Mouse (Mus musculus) Patski (cell line): ENCODE measurements around the gene B4galt7. TPM values are rescaled to one million over a fixed set of nuclear protein-coding genes. Genes with fewer than 3 reads are reported as not detected.
"Not testable (repeated sequence)": the region's sequence is repeated elsewhere in the genome, so short reads cannot be mapped to it uniquely, and the experiment has no call there.

ENCODE experiments used
- ATAC-seq: fragments of 100-300 bp; one replicate; pipeline ENCODE4 v1.8.0; 2021
- CTCF ChIA-PET: fragments of 350-600 bp; sonication (Branson Sonifier 250); formaldehyde crosslinking; loops from one replicate; lab custom pipeline; 2022; ENCODE audit warnings: inconsistent platforms; lab: Charles Lee
- POLR2A ChIA-PET: fragments of 350-600 bp; sonication (Branson Sonifier 250); formaldehyde crosslinking; loops from one replicate; lab custom pipeline; 2022; ENCODE audit warnings: antibody characterized with exemption, inconsistent platforms; lab: Charles Lee
- DNase-seq: peaks from one replicate; pipeline ENCODE4 v3.0.0-alpha.2; 2011; ENCODE audit warnings: low read depth, low spot score
- H3K27me3 ChIP-seq: fragments of 371-371 bp; one replicate; pipeline ENCODE4 v1.5.1; 2021
- CTCF ChIP-seq: fragments of 100-300 bp; IDR thresholded peaks from one replicate; pipeline ENCODE4 v1.5.1; 2021
- in situ Hi-C: fragments of 300-500 bp; cut with MboI; formaldehyde crosslinking; loops from 3 replicates; pipeline ENCODE4 v1.11.1; 2018; ENCODE audit warnings: low pct_unique_long_range_greater_than_20kb, mixed read lengths
- polyA plus RNA-seq: library from polyadenylated mRNA; unstranded; gene quantifications from one replicate; pipeline ENCODE4 v1.2.3, GENCODE M21; 2021

The B4galt7 gene
- polyA plus RNA-seq, 1 experiment from 2014 or later, result 26.2 TPM

DNA sequence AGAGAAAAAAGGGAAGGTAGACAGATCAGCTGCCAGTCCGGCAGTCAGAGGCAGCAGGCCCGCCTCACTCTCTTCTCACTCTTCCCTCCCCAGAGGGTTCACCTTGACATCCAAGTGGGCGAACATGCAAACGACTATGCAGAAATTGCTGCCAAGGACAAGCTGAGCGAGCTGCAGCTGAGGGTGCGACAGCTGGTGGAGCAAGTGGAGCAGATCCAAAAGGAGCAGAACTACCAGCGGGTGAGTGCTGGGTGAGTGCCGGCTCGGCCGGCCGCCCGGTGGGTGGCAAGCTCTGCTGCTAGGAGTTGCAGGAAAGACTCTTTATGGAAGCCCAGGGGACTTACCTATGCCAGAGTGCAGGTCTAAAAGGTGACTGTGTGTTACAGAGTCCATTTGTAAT, 4.3 kb upstream of the B4galt7 start:
- H3K27me3 ChIP-seq, result no peaks in the 10 kb centered on the region
- no peak for TF ChIP-seq CTCF
- ATAC-seq (no peak), DNase-seq (no peak)
- ChIA-PET CTCF (no interaction called here), POLR2A (no interaction called here)
- in situ Hi-C loops, result no loop called here

DNA sequence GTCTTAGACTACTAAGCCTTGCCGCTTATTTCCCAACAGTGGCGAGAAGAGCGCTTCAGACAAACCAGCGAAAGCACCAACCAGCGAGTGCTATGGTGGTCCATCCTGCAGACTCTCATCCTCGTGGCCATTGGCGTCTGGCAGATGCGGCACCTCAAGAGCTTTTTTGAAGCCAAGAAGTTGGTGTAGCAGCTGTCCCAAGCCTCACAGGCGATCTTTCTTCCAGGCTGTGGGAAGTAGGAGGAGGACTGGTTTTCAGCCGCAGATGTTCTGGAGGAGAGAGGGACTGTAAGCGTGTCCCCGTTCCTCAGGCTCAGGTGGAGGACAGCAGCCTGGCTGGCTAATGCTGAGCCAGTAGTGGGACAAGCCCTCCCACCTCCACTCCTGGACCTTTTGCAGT, 2.9 kb upstream of the B4galt7 start:
- no peaks in the 10 kb centered on the region for H3K27me3 ChIP-seq

DNA sequence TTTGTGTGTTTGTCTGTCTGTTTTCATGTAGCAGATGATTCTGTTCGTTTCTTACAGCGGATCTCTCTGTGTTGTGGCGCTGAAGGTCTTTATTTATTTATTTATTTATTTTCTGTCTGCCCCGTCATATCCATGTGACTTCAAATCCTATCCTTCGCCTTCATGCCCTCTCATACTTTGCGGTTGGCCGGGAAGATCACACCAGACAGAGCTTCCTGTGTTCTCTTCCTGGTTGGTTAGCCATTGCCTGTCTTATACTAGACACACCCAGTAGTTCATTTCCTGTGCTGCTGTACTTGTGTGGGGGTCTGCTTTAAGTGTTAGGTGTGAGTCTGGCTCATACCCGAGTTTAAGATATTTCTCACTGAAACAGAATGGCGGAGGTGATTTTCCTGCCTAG, 961 bp downstream of the B4galt7 start:
- DNase-seq (no peak), ATAC-seq (no peak)
- in situ Hi-C loops, result loop anchor here (5.0 kb wide), 1 partner anchor 37 kb away; the partner anchor contains the start of gene Ddx46
- TF ChIP-seq CTCF, result no peak
- ChIA-PET POLR2A (interaction anchor here (1.4 kb wide), 1 partner anchor 22 kb away, joined by 3 read pairs; no protein-coding TSS in a partner anchor), CTCF (interaction anchor here (1.2 to 1.8 kb wide), 4 partner anchors 12 to 126 kb away, joined by 3 to 6 read pairs (median 4); partner anchors contain the start of genes Ddx46 and Pcbd2)
- no peaks in the 10 kb centered on the region for H3K27me3 ChIP-seq

More for the DNA sequence above, 2.9 kb upstream of the B4galt7 start:
- POLR2A ChIA-PET, result no interaction called here
- in situ Hi-C loops, result no loop called here
- DNase-seq (no peak), ATAC-seq (no peak)
- CTCF ChIA-PET, result no interaction called here
- no peak for TF ChIP-seq CTCF

DNA sequence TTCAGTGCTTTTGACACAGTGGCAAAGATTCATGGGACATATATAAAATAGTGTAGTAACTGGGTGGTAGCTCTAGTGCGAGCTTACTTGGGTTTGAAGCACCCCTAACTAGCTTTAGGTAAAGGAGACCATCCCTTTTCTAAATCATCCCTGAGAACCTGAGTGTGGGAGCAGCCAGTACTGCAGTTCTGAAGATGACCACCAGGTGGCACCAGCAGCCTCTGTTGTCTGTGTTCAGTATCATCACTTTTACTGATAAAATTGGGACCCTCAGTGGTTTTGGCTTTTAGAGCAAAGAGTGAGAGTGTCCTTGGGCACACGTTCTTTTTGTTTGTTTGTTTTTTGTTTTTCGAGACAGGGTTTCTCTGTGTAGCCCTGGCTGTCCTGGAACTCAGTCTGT, 1.9 kb downstream of the B4galt7 start:
- no peaks in the 10 kb centered on the region for H3K27me3 ChIP-seq

DNA sequence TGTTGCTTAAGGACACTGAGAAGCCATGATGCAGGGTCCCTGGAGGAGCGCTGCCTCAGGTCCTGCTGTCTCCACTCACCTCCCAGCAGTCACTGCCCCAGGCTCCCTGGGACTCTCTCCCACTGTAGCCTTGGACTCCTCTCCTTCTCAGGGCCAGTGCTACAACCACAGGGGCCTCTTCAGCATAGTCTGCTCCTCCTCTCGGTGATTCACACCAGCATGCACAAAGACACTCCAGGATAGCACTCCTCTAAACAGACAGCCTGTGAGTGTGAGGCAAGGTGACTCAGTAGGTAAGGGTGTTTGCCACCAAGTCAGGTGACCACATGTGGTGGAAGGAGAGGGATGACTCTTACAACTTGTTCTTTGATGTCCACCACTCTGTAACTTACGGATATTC, 4.9 kb downstream of the B4galt7 start:
- DNase-seq (no peak), ATAC-seq (no peak)
- in situ Hi-C loops, result loop anchor here (5.0 kb wide), 1 partner anchor 33 kb away; the partner anchor contains the start of gene Ddx46
- ChIA-PET POLR2A (no interaction called here), CTCF (no interaction called here)
- no peaks in the 10 kb centered on the region for H3K27me3 ChIP-seq
- TF ChIP-seq CTCF, result no peak

More for the DNA sequence above, 1.9 kb downstream of the B4galt7 start:
- ATAC-seq (no peak), DNase-seq (no peak)
- in situ Hi-C loops, result loop anchor here (5.0 kb wide), 1 partner anchor 36 kb away; the partner anchor contains the start of gene Ddx46
- ChIA-PET POLR2A (interaction anchor here (1.4 kb wide), 1 partner anchor 21 kb away, joined by 3 read pairs; no protein-coding TSS in a partner anchor), CTCF (interaction anchor here (0.6 to 1.8 kb wide), 7 partner anchors 9 to 125 kb away, joined by 3 to 6 read pairs (median 4); partner anchors contain the start of gene Pcbd2)
- TF ChIP-seq CTCF, result no peak

DNA sequence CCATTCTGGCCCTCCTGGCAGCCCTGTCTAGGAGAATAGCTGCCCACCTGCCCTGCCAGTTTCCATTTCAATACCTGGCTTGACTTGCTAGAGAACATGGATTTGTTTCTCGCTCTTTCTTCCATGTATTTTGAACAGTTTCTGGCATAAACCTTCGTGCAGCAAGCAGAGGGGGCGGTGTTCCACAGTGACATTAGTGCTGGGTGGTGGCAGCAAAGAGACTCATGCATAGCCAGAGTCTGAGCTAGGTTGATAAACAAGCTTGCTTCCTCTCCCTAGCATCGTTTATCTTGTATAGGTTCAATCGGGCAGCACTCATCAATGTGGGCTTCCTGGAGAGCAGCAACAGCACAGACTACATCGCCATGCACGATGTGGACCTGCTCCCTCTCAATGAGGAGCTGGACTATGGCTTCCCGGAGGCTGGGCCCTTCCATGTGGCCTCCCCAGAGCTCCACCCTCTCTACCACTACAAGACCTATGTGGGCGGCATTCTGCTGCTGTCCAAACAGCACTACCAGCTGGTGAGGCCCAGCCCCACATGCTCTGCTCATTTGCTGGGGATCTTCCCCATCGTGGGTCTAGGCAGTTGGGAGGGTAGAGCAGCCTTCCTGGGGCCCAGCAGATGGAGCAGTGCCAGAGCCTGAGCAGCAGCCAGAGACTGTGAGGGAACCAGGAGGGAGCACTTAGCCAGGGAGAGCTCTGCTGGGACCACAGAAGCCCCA, 7.4 kb downstream of the B4galt7 start:
- ChIA-PET CTCF (interaction anchor here (1.7 kb wide), 1 partner anchor 17 kb away, joined by 4 read pairs; no protein-coding TSS in a partner anchor), POLR2A (interaction anchor here (0.6 kb wide), 1 partner anchor 35 kb away, joined by 3 read pairs; no protein-coding TSS in a partner anchor)
- ATAC-seq, result no peak
- DNase-seq, result no peak
- in situ Hi-C loops, result no loop called here
- no peak for TF ChIP-seq CTCF
- no peaks in the 10 kb centered on the region for H3K27me3 ChIP-seq

DNA sequence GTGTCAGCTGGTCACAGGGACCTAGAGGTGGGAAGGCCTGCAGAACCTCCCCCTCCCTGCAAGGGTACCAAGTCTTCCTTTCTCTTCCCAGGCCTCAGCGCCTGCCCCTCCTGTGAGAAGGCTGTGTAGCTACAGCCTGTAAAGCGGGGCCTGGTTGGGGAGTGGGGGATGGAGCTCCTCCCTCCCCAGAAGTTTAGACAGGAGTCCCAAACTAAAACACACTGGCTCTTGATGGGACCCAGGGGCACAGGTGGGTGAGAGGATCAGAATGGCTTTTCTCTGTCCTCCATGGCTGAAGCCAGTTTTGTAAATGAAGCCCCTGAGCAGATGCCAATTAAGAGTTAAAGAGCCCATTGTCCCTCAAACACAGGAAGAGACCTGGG, 7.9 kb downstream of the B4galt7 start:
- no peaks in the 10 kb centered on the region for H3K27me3 ChIP-seq
- TF ChIP-seq CTCF, result no peak
- CTCF ChIA-PET, result interaction anchor here (1.7 kb wide), 1 partner anchor 17 kb away, joined by 4 read pairs; no protein-coding TSS in a partner anchor
- POLR2A ChIA-PET, result interaction anchor here (0.6 kb wide), 1 partner anchor 36 kb away, joined by 3 read pairs; no protein-coding TSS in a partner anchor
- no peak for ATAC-seq
- no peak for DNase-seq
- in situ Hi-C loops, result no loop called here

DNA sequence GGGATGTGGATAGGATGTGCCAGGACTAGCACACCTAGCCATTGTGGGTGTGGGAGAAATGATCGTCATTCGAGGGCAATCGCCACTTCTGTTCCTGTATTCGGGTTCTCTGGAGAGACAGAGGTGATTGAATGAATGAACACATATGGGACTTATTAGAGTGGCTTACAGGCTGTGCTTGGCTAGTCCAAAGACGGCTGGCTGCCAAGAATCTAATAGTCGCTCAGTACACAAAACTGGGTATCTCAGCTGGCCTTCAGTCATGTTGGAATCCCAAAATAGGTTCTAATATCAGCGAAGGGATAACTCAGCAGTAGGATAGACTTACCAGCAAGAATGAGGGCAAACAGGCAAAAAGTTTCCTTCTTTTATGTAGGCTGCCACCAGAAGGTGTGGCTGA, 12.3 kb downstream of the B4galt7 start:
- no peak for DNase-seq
- no peak for ATAC-seq
- ChIA-PET CTCF (interaction anchor here (2.1 kb wide), 1 partner anchor 11 kb away, joined by 6 read pairs; no protein-coding TSS in a partner anchor), POLR2A (no interaction called here)
- H3K27me3 ChIP-seq, result no peaks in the 10 kb centered on the region
- no peak for TF ChIP-seq CTCF
- in situ Hi-C loops, result no loop called here

DNA sequence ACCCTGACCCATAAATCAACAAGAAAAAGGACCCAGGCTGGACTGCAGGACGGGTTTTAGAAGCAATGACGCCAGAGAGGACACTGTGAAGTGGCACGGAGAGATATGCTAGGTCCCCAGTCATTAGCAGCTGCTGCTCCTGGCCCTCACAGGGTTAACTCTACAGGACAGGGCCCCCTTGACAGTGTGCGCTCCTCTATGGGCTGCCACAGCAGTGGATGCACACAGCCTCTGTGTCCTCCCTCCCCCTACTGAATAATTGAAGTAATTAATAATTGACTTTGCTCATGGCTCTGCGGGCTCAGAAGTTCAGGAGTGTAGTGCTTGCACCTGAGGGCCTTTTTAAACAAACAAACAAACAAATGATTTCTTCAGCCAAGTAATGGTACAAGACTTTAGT, 13.8 kb downstream of the B4galt7 start:
- no peak for TF ChIP-seq CTCF
- ATAC-seq, result no peak
- no peak for DNase-seq
- ChIA-PET CTCF (interaction anchor here (2.1 kb wide), 1 partner anchor 12 kb away, joined by 6 read pairs; no protein-coding TSS in a partner anchor), POLR2A (interaction anchor here (0.7 kb wide), 1 partner anchor 53 kb away, joined by 4 read pairs; no protein-coding TSS in a partner anchor)
- in situ Hi-C loops, result no loop called here
- no peaks in the 10 kb centered on the region for H3K27me3 ChIP-seq

DNA sequence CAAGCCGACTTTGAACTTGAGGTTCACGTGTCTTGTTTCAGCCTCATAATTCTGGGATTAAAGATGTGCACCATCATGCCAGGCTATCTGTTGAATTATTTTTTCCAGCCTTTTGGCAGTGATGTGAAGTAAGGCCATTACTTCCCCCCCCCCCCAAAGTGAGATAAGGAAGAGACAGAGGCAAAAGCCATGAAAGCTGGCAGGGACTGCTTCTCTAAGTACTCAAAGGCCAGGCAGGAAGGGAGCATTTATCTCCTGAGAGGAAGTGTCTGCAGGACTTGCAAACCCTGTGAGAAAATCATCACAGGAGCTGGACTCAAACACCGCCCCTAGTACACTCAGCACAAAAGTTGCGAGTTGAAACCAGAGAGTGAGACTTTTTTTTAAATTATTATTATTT, 19.6 kb downstream of the B4galt7 start:
- no peak for ATAC-seq

DNA sequence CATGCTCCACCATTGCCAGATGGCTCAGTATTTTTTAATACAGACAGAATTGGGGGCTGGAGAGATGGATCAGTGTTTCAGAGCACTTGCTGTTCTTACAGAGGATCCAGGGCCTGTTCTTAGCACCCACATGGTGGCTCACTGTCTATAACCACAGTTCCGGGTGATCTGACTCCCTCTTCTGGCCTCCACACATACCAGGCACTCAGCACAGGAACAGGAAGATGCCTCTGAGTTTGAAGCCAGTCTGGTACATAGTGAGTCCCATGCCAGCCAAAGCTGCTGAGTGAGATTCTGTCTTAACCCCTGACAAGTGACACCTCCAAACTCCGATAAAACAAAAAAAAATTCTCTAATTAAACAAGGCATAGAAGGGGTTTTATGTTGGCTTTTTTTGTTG, 20.6 kb downstream of the B4galt7 start:
- H3K27me3 ChIP-seq, result no peaks in the 10 kb centered on the region
- CTCF ChIA-PET, result no interaction called here
- POLR2A ChIA-PET, result interaction anchor here (0.8 kb wide), 1 partner anchor 14 kb away, joined by 3 read pairs; no protein-coding TSS in a partner anchor
- DNase-seq (no peak), ATAC-seq (no peak)
- TF ChIP-seq CTCF, result no peak
- in situ Hi-C loops, result no loop called here

More for the DNA sequence above, 19.6 kb downstream of the B4galt7 start:
- ChIA-PET CTCF (no interaction called here), POLR2A (no interaction called here)
- no peak for DNase-seq
- in situ Hi-C loops, result no loop called here
- TF ChIP-seq CTCF, result no peak
- H3K27me3 ChIP-seq, result no peaks in the 10 kb centered on the region

DNA sequence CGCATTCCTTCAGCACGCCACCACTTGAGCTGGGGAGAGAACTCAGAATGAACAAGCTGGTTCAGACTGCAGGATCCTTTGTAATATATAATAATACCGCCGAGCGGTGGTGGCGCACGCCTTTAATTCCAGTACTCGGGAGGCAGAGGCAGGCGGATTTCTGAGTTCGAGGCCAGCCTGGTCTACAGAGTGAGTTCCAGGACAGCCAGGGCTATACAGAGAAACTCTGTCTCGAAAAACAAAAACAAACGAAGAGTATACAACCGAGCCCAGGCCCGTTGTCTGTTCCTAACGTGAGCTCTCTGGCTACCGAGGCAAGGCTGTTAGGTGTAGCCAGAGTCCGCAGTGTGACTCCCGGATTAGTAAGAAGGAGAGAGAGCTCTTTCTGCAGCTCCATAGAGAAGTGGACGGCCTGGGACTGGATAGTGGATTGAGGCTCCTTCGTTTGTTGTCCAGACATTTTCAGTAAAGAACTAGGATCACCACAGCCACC, 22.5 kb downstream of the B4galt7 start:
- ATAC-seq, DNase-seq, H3K27me3 ChIP-seq, in situ Hi-C loops: not testable (repeated sequence)
- ChIA-PET CTCF (interaction anchor here (0.7 to 2.3 kb wide), 3 partner anchors 10 to 19 kb away, joined by 3 to 11 read pairs (median 5); partner anchors contain the start of gene Ddx46), POLR2A (interaction anchor here (0.6 to 1.5 kb wide), 5 partner anchors 10 to 1148 kb away, joined by 3 to 8 read pairs (median 3); partner anchors contain the start of gene Ddx46)
